Mouse (Mus musculus): ENCODE measurements around the gene Tcf7l2. TPM values are rescaled to one million over a fixed set of nuclear protein-coding genes. Genes with fewer than 3 reads are reported as not detected.

Gene Tcf7l2
- polyA plus RNA-seq, 1 experiment, result 6.2 TPM

- TF ChIP-seq POLR2A (IDR thresholded peaks at IDR 0.05; ENCODE audit: control insufficient read depth, low read depth, low read length) (no peak), CTCF (IDR thresholded peaks at IDR 0.05; ENCODE audit: control insufficient read depth, insufficient read depth, insufficient replicate concordance, low read depth, low read length) (no peak)
- H3K36me3 ChIP-seq (ENCODE audit: control insufficient read depth, insufficient read depth, low read length), result no peaks in the 10 kb centered on the region
These were observed 58.4 kb downstream of the Tcf7l2 start for GRCm38 (mm10) chr19:55800059-55800458.

GRCm38 (mm10) chr19:55803121-55803520 lies 61.5 kb downstream of the Tcf7l2 start:
- no peaks in the 10 kb centered on the region for H3K36me3 ChIP-seq (ENCODE audit: control insufficient read depth, insufficient read depth, low read length)
- TF ChIP-seq POLR2A (IDR thresholded peaks at IDR 0.05; ENCODE audit: control insufficient read depth, low read depth, low read length) (no peak), CTCF (IDR thresholded peaks at IDR 0.05; ENCODE audit: control insufficient read depth, insufficient read depth, insufficient replicate concordance, low read depth, low read length) (no peak)
- H3K4me1 ChIP-seq (ENCODE audit: control insufficient read depth, insufficient read depth, low read length), result no peaks in the 10 kb centered on the region
- no peak overlapping the region for H3K4me3 ChIP-seq (ENCODE audit: control insufficient read depth, low read depth, low read length)
- H3K27me3 ChIP-seq (ENCODE audit: control insufficient read depth, insufficient read depth, low read length), result no peaks in the 10 kb centered on the region
- no peak overlapping the region for H3K27ac ChIP-seq (ENCODE audit: control insufficient read depth, insufficient read depth, low read depth, low read length)

More at GRCm38 (mm10) chr19:55800059-55800458, 58.4 kb downstream of the Tcf7l2 start:
- Histone ChIP-seq H3K27ac (ENCODE audit: control insufficient read depth, insufficient read depth, low read depth, low read length) (no peak overlapping the region), H3K4me3 (ENCODE audit: control insufficient read depth, low read depth, low read length) (no peak overlapping the region), H3K27me3 (ENCODE audit: control insufficient read depth, insufficient read depth, low read length) (no peaks in the 10 kb centered on the region), H3K4me1 (ENCODE audit: control insufficient read depth, insufficient read depth, low read length) (no peaks in the 10 kb centered on the region)

- no peaks in the 10 kb centered on the region for H3K36me3 ChIP-seq (ENCODE audit: control insufficient read depth, insufficient read depth, low read length)
- no peaks in the 10 kb centered on the region for H3K27me3 ChIP-seq (ENCODE audit: control insufficient read depth, insufficient read depth, low read length)
- no peak overlapping the region for H3K4me3 ChIP-seq (ENCODE audit: control insufficient read depth, low read depth, low read length)
- no peak for TF ChIP-seq CTCF (IDR thresholded peaks at IDR 0.05; ENCODE audit: control insufficient read depth, insufficient read depth, insufficient replicate concordance, low read depth, low read length)
- no peak for TF ChIP-seq POLR2A (IDR thresholded peaks at IDR 0.05; ENCODE audit: control insufficient read depth, low read depth, low read length)
- no peaks in the 10 kb centered on the region for H3K4me1 ChIP-seq (ENCODE audit: control insufficient read depth, insufficient read depth, low read length)
- H3K27ac ChIP-seq (ENCODE audit: control insufficient read depth, insufficient read depth, low read depth, low read length), result no peak overlapping the region
These were observed 62.2 kb downstream of the Tcf7l2 start for GRCm38 (mm10) chr19:55803797-55804196.

GRCm38 (mm10) chr19:55804795-55805194 lies 63.2 kb downstream of the Tcf7l2 start:
- H3K36me3 ChIP-seq (ENCODE audit: control insufficient read depth, insufficient read depth, low read length), result no peaks in the 10 kb centered on the region
- no peak for TF ChIP-seq POLR2A (IDR thresholded peaks at IDR 0.05; ENCODE audit: control insufficient read depth, low read depth, low read length)
- TF ChIP-seq CTCF (IDR thresholded peaks at IDR 0.05; ENCODE audit: control insufficient read depth, insufficient read depth, insufficient replicate concordance, low read depth, low read length), result no peak
- no peaks in the 10 kb centered on the region for H3K27me3 ChIP-seq (ENCODE audit: control insufficient read depth, insufficient read depth, low read length)
- no peak overlapping the region for H3K4me3 ChIP-seq (ENCODE audit: control insufficient read depth, low read depth, low read length)
- no peaks in the 10 kb centered on the region for H3K4me1 ChIP-seq (ENCODE audit: control insufficient read depth, insufficient read depth, low read length)
- H3K27ac ChIP-seq (ENCODE audit: control insufficient read depth, insufficient read depth, low read depth, low read length), result no peak overlapping the region

- no peaks in the 10 kb centered on the region for H3K4me1 ChIP-seq (ENCODE audit: control insufficient read depth, insufficient read depth, low read length)
- no peak overlapping the region for H3K27ac ChIP-seq (ENCODE audit: control insufficient read depth, insufficient read depth, low read depth, low read length)
- H3K4me3 ChIP-seq (ENCODE audit: control insufficient read depth, low read depth, low read length), result no peak overlapping the region
- no peaks in the 10 kb centered on the region for H3K27me3 ChIP-seq (ENCODE audit: control insufficient read depth, insufficient read depth, low read length)
- no peak for TF ChIP-seq CTCF (IDR thresholded peaks at IDR 0.05; ENCODE audit: control insufficient read depth, insufficient read depth, insufficient replicate concordance, low read depth, low read length)
- no peak for TF ChIP-seq POLR2A (IDR thresholded peaks at IDR 0.05; ENCODE audit: control insufficient read depth, low read depth, low read length)
- H3K36me3 ChIP-seq (ENCODE audit: control insufficient read depth, insufficient read depth, low read length), result no peaks in the 10 kb centered on the region
These were observed 65.0 kb downstream of the Tcf7l2 start for GRCm38 (mm10) chr19:55806434-55807193.

GRCm38 (mm10) chr19:55807194-55808053 lies 65.8 kb downstream of the Tcf7l2 start:
- no peaks in the 10 kb centered on the region for H3K27me3 ChIP-seq (ENCODE audit: control insufficient read depth, insufficient read depth, low read length)
- H3K4me3 ChIP-seq (ENCODE audit: control insufficient read depth, low read depth, low read length), result no peak overlapping the region
- TF ChIP-seq CTCF (IDR thresholded peaks at IDR 0.05; ENCODE audit: control insufficient read depth, insufficient read depth, insufficient replicate concordance, low read depth, low read length) (no peak), POLR2A (IDR thresholded peaks at IDR 0.05; ENCODE audit: control insufficient read depth, low read depth, low read length) (no peak)
- H3K27ac ChIP-seq (ENCODE audit: control insufficient read depth, insufficient read depth, low read depth, low read length), result no peak overlapping the region
- H3K4me1 ChIP-seq (ENCODE audit: control insufficient read depth, insufficient read depth, low read length), result no peaks in the 10 kb centered on the region
- no peaks in the 10 kb centered on the region for H3K36me3 ChIP-seq (ENCODE audit: control insufficient read depth, insufficient read depth, low read length)

GRCm38 (mm10) chr19:55808304-55808703 lies 66.7 kb downstream of the Tcf7l2 start:
- H3K27me3 ChIP-seq (ENCODE audit: control insufficient read depth, insufficient read depth, low read length), result no peaks in the 10 kb centered on the region
- H3K27ac ChIP-seq (ENCODE audit: control insufficient read depth, insufficient read depth, low read depth, low read length), result no peak overlapping the region
- no peak for TF ChIP-seq CTCF (IDR thresholded peaks at IDR 0.05; ENCODE audit: control insufficient read depth, insufficient read depth, insufficient replicate concordance, low read depth, low read length)
- TF ChIP-seq POLR2A (IDR thresholded peaks at IDR 0.05; ENCODE audit: control insufficient read depth, low read depth, low read length), result no peak
- H3K4me1 ChIP-seq (ENCODE audit: control insufficient read depth, insufficient read depth, low read length), result no peaks in the 10 kb centered on the region
- no peak overlapping the region for H3K4me3 ChIP-seq (ENCODE audit: control insufficient read depth, low read depth, low read length)
- H3K36me3 ChIP-seq (ENCODE audit: control insufficient read depth, insufficient read depth, low read length), result no peaks in the 10 kb centered on the region

All from testis, adult 2 months (tissue).